Mouse (Mus musculus) MEL (cell line): ENCODE measurements around the gene Proser3. TPM values are rescaled to one million over a fixed set of nuclear protein-coding genes. Genes with fewer than 3 reads are reported as not detected.
"Not testable (repeated sequence)": the region's sequence is repeated elsewhere in the genome, so short reads cannot be mapped to it uniquely, and the experiment has no call there.

ENCODE experiments used
- DNase-seq: peaks from one replicate; pipeline ENCODE4 v3.0.0; 2011; ENCODE audit warnings: low read depth, low spot score
- H3K27ac ChIP-seq: 2 replicates; pipeline ENCODE4 v1.5.1; 2012; ENCODE audit warnings: low read depth, mild to moderate bottlenecking, control low read depth, low read length, moderate library complexity; ENCODE audit not compliant: control insufficient read depth
- H3K27me3 ChIP-seq, 2 experiments: fragments of 150-350 bp in 1 of 2; sonication (generic) in 1 of 2; 2 replicates each; pipeline ENCODE4 v1.6.1; 2012; ENCODE audit warnings: low read length in 2 of 2, mild to moderate bottlenecking in 2 of 2, improper control_type of control experiment in 1 of 2, moderate library complexity in 1 of 2; ENCODE audit not compliant: insufficient read depth in 2 of 2, control insufficient read depth in 1 of 2
- H3K36me3 ChIP-seq, 2 experiments: 2 replicates each; pipeline ENCODE4 v1.6.1; 2012 to 2014; ENCODE audit warnings: low read length in 2 of 2, improper control_type of control experiment in 1 of 2, inconsistent platforms in 1 of 2, mild to moderate bottlenecking in 1 of 2; ENCODE audit not compliant: insufficient read depth in 2 of 2, control insufficient read depth in 1 of 2
- H3K4me1 ChIP-seq, 2 experiments: fragments of 150-350 bp in 1 of 2; sonication (generic) in 1 of 2; 2 replicates each; pipeline ENCODE4 v1.6.1; 2012; ENCODE audit warnings: low read length in 2 of 2, improper control_type of control experiment in 1 of 2, mild to moderate bottlenecking in 1 of 2; ENCODE audit not compliant: insufficient read depth in 2 of 2, control insufficient read depth in 1 of 2
- H3K4me3 ChIP-seq, 2 experiments: fragments of 150-350 bp in 1 of 2; sonication (generic) in 1 of 2; 2 replicates each; pipeline ENCODE4 v1.5.1; 2012; ENCODE audit warnings: low read depth in 2 of 2, low read length in 2 of 2, mild to moderate bottlenecking in 2 of 2, moderate library complexity in 2 of 2, control low read depth in 1 of 2, improper control_type of control experiment in 1 of 2; ENCODE audit not compliant: control insufficient read depth in 1 of 2, insufficient read depth in 1 of 2
- H3K79me2 ChIP-seq: 2 replicates; pipeline ENCODE4 v1.6.1; 2012; ENCODE audit warnings: mild to moderate bottlenecking, low read length, moderate library complexity; ENCODE audit not compliant: control insufficient read depth, poor library complexity, insufficient read depth
- H3K9ac ChIP-seq: 2 replicates; pipeline ENCODE4 v1.6.1; 2012; ENCODE audit warnings: low read depth, mild to moderate bottlenecking, control low read depth, low read length, moderate library complexity; ENCODE audit not compliant: control insufficient read depth, poor library complexity, severe bottlenecking
- H3K9me3 ChIP-seq: fragments of 150-350 bp; sonication (generic); replicated peaks from 2 replicates; pipeline ENCODE4 v1.6.1; 2012; ENCODE audit warnings: mild to moderate bottlenecking, low read length, improper control_type of control experiment, moderate library complexity; ENCODE audit not compliant: insufficient read depth
- CTCF ChIP-seq, 3 experiments: IDR thresholded peaks in 2 of 3; conservative IDR thresholded peaks in 1 of 3; 2 replicates each; pipeline ENCODE4 v1.5.1; 2011 to 2012; ENCODE audit warnings: low read length in 3 of 3, low read depth in 2 of 3, mild to moderate bottlenecking in 2 of 3, improper control_type of control experiment in 1 of 3, inconsistent platforms in 1 of 3, mixed read lengths in 1 of 3, moderate library complexity in 1 of 3; ENCODE audit not compliant: control insufficient read depth in 1 of 3, insufficient read depth in 1 of 3, poor library complexity in 1 of 3, severe bottlenecking in 1 of 3
- MAZ ChIP-seq: IDR thresholded peaks from 2 replicates; pipeline ENCODE4 v1.6.1; 2012; ENCODE audit warnings: low read depth, mild to moderate bottlenecking, inconsistent platforms, low read length, improper control_type of control experiment
- MXI1 ChIP-seq: IDR thresholded peaks from 2 replicates; pipeline ENCODE4 v1.6.1; 2011; ENCODE audit warnings: mild to moderate bottlenecking, low read depth, low read length, improper control_type of control experiment
- MYB ChIP-seq: IDR thresholded peaks from 2 replicates; pipeline ENCODE4 v1.6.1; 2011; ENCODE audit warnings: mild to moderate bottlenecking, low read depth, low read length, improper control_type of control experiment
- NRF1 ChIP-seq: IDR thresholded peaks from 2 replicates; pipeline ENCODE4 v1.6.1; 2014; ENCODE audit warnings: low read depth, mild to moderate bottlenecking, inconsistent platforms, low read length, improper control_type of control experiment, moderate library complexity; ENCODE audit not compliant: poor library complexity, insufficient read depth, severe bottlenecking
- POLR2AphosphoS5 ChIP-seq: IDR thresholded peaks from 2 replicates; pipeline ENCODE4 v1.6.1; 2012; ENCODE audit warnings: low read depth, borderline replicate concordance, mild to moderate bottlenecking, inconsistent platforms, low read length, moderate library complexity, mixed read lengths
- RAD21 ChIP-seq: IDR thresholded peaks from 2 replicates; pipeline ENCODE4 v1.6.1; 2011; ENCODE audit warnings: mild to moderate bottlenecking, low read depth, low read length, improper control_type of control experiment
- SMC3 ChIP-seq: IDR thresholded peaks from 2 replicates; pipeline ENCODE4 v1.6.1; 2011; ENCODE audit warnings: low read depth, low read length, improper control_type of control experiment
- TAL1 ChIP-seq: IDR thresholded peaks from 2 replicates; pipeline ENCODE4 v1.6.1; 2012; ENCODE audit warnings: mild to moderate bottlenecking, inconsistent platforms, low read length, moderate library complexity, mixed read lengths
- UBTF ChIP-seq: IDR thresholded peaks from 2 replicates; pipeline ENCODE4 v1.6.1; 2012; ENCODE audit warnings: low read depth, mild to moderate bottlenecking, inconsistent platforms, low read length, improper control_type of control experiment, moderate library complexity, borderline replicate concordance; ENCODE audit not compliant: insufficient read depth
- USF1 ChIP-seq: IDR thresholded peaks from 2 replicates; pipeline ENCODE4 v1.6.1; 2014; ENCODE audit warnings: low read depth, mild to moderate bottlenecking, inconsistent platforms, low read length, improper control_type of control experiment, moderate library complexity
- ZC3H11A ChIP-seq: IDR thresholded peaks from 2 replicates; pipeline ENCODE4 v1.6.1; 2012; ENCODE audit warnings: low read depth, mild to moderate bottlenecking, inconsistent platforms, low read length, improper control_type of control experiment
- ZKSCAN1 ChIP-seq: IDR thresholded peaks from 2 replicates; pipeline ENCODE4 v1.6.1; 2012; ENCODE audit warnings: low read depth, mild to moderate bottlenecking, inconsistent platforms, low read length, improper control_type of control experiment, moderate library complexity
- polyA plus RNA-seq, 2 experiments: library from polyadenylated mRNA; stranded (reverse) in 1 of 2; unstranded in 1 of 2; fragments of >175 nt in 1 of 2; fragments of >200 nt in 1 of 2; gene quantifications; 2 replicates each; pipeline versions ENCODE4 v1.2.1 to v1.2.4; 2012; ENCODE audit warnings: low replicate concordance in 2 of 2, low read depth in 1 of 2; ENCODE audit not compliant: insufficient read length in 2 of 2, insufficient read depth in 1 of 2, missing spikeins in 1 of 2
- total RNA-seq: library from RNA; depleted of rRNA; stranded (reverse); fragments of 300-350 nt; gene quantifications from 2 replicates; pipeline ENCODE4 v1.2.3, GENCODE M21; 2012

Proser3 gene
- total and polyA plus RNA-seq, 3 experiments = 2.3 to 8.9 TPM; not detected in 1

GRCm38 (mm10) chr7:30515003-30515760 is 36.9 kb downstream of the Proser3 start:
- no peak overlapping the region for H3K9ac ChIP-seq
- TF ChIP-seq MYB (no peak), MAZ (no peak), NRF1 (no peak), USF1 (peak; percentile 43; the same call in 1 of the 2 replicates)
- DNase-seq = no peak

GRCm38 (mm10) chr7:30508061-30508460 is 44.0 kb downstream of the Proser3 start:
- Histone ChIP-seq H3K27ac (no peak overlapping the region), H3K4me1 (no peaks in the 10 kb centered on the region), H3K27me3 (peaks cover 0 to 2% of the 10 kb centered on the region in 2 experiments; a peak in 1 of 4 replicates), H3K79me2 (no peaks in the 10 kb centered on the region), H3K9ac (no peak overlapping the region), H3K9me3 (no peaks in the 10 kb centered on the region), H3K36me3 (no peaks in the 10 kb centered on the region), H3K4me3 (no peak overlapping the region)
- TF ChIP-seq MXI1 (no peak), TAL1 (no peak), POLR2AphosphoS5 (no peak), MAZ (no peak), NRF1 (no peak), ZKSCAN1 (no peak), UBTF (no peak)
- no peak for DNase-seq

More at GRCm38 (mm10) chr7:30515003-30515760, 36.9 kb downstream of the Proser3 start:
- Histone ChIP-seq H3K27me3 (peaks cover 0 to 2% of the 10 kb centered on the region in 2 experiments; a peak in 1 of 4 replicates), H3K9me3 (no peaks in the 10 kb centered on the region), H3K79me2 (no peaks in the 10 kb centered on the region), H3K4me3 (no peak overlapping the region), H3K27ac (no peak overlapping the region), H3K4me1 (no peaks in the 10 kb centered on the region), H3K36me3 (no peaks in the 10 kb centered on the region)

GRCm38 (mm10) chr7:30501159-30501558 is 50.9 kb downstream of the Proser3 start:
- not testable (repeated sequence) for H3K79me2 ChIP-seq, H3K36me3 ChIP-seq, H3K9ac ChIP-seq, H3K9me3 ChIP-seq, H3K4me1 ChIP-seq, H3K27me3 ChIP-seq, H3K4me3 ChIP-seq, H3K27ac ChIP-seq
- DNase-seq = peak; percentile 15
- TF ChIP-seq CTCF (IDR thresholded peaks at IDR 0.05 in 2 of 3, conservative IDR thresholded peaks at IDR 0.05 in 1 of 3; ENCODE audit: control insufficient read depth in 1 of 3, insufficient read depth in 1 of 3, low read depth in 2 of 3, low read length in 3 of 3, poor library complexity in 1 of 3, severe bottlenecking in 1 of 3) (peak; percentile 30 to 52 (median 50); a peak in 5 of 6 replicates), ZC3H11A (peak; percentile 30; the same call in 1 of the 2 replicates), RAD21 (peak; percentile 32), SMC3 (peak; percentile 46)

- H3K9me3 ChIP-seq, H3K36me3 ChIP-seq, H3K4me3 ChIP-seq, H3K79me2 ChIP-seq, H3K27me3 ChIP-seq, H3K9ac ChIP-seq, H3K27ac ChIP-seq, DNase-seq, H3K4me1 ChIP-seq: not testable (repeated sequence)
Measured at GRCm38 (mm10) chr7:30495506-30496042, 56.5 kb downstream of the Proser3 start.
